Mouse (Mus musculus): Measurements from ENCODE around the gene Myzap.

GRCm38 (mm10) chr9:71578896-71579564 lies 13.1 kb downstream of the Myzap start:
- no peak for TF ChIP-seq GATA1 (IDR thresholded peaks at IDR 0.05; ENCODE audit: low read length)
- no peak for TF ChIP-seq TAL1 (IDR thresholded peaks at IDR 0.05; ENCODE audit: low read length)

Data from erythroblast, embryonic 14.5 days (primary cell).